Mouse (Mus musculus) MEL (cell line): ENCODE measurements around the gene Fev. TPM values are rescaled to one million over a fixed set of nuclear protein-coding genes. Genes with fewer than 3 reads are reported as not detected.

Source experiments
- DNase-seq: peaks from one replicate; pipeline ENCODE4 v3.0.0; 2011; ENCODE audit warnings: low read depth, low spot score
- H3K27ac ChIP-seq: 2 replicates; pipeline ENCODE4 v1.5.1; 2012; ENCODE audit warnings: low read depth, mild to moderate bottlenecking, control low read depth, low read length, moderate library complexity; ENCODE audit not compliant: control insufficient read depth
- H3K27me3 ChIP-seq, 2 experiments: fragments of 150-350 bp in 1 of 2; sonication (generic) in 1 of 2; 2 replicates each; pipeline ENCODE4 v1.6.1; 2012; ENCODE audit warnings: low read length in 2 of 2, mild to moderate bottlenecking in 2 of 2, improper control_type of control experiment in 1 of 2, moderate library complexity in 1 of 2; ENCODE audit not compliant: insufficient read depth in 2 of 2, control insufficient read depth in 1 of 2
- H3K36me3 ChIP-seq, 2 experiments: 2 replicates each; pipeline ENCODE4 v1.6.1; 2012 to 2014; ENCODE audit warnings: low read length in 2 of 2, improper control_type of control experiment in 1 of 2, inconsistent platforms in 1 of 2, mild to moderate bottlenecking in 1 of 2; ENCODE audit not compliant: insufficient read depth in 2 of 2, control insufficient read depth in 1 of 2
- H3K4me1 ChIP-seq, 2 experiments: fragments of 150-350 bp in 1 of 2; sonication (generic) in 1 of 2; 2 replicates each; pipeline ENCODE4 v1.6.1; 2012; ENCODE audit warnings: low read length in 2 of 2, improper control_type of control experiment in 1 of 2, mild to moderate bottlenecking in 1 of 2; ENCODE audit not compliant: insufficient read depth in 2 of 2, control insufficient read depth in 1 of 2
- H3K4me3 ChIP-seq, 2 experiments: fragments of 150-350 bp in 1 of 2; sonication (generic) in 1 of 2; 2 replicates each; pipeline ENCODE4 v1.5.1; 2012; ENCODE audit warnings: low read depth in 2 of 2, low read length in 2 of 2, mild to moderate bottlenecking in 2 of 2, moderate library complexity in 2 of 2, control low read depth in 1 of 2, improper control_type of control experiment in 1 of 2; ENCODE audit not compliant: control insufficient read depth in 1 of 2, insufficient read depth in 1 of 2
- H3K79me2 ChIP-seq: 2 replicates; pipeline ENCODE4 v1.6.1; 2012; ENCODE audit warnings: mild to moderate bottlenecking, low read length, moderate library complexity; ENCODE audit not compliant: control insufficient read depth, poor library complexity, insufficient read depth
- H3K9ac ChIP-seq: 2 replicates; pipeline ENCODE4 v1.6.1; 2012; ENCODE audit warnings: low read depth, mild to moderate bottlenecking, control low read depth, low read length, moderate library complexity; ENCODE audit not compliant: control insufficient read depth, poor library complexity, severe bottlenecking
- H3K9me3 ChIP-seq: fragments of 150-350 bp; sonication (generic); replicated peaks from 2 replicates; pipeline ENCODE4 v1.6.1; 2012; ENCODE audit warnings: mild to moderate bottlenecking, low read length, improper control_type of control experiment, moderate library complexity; ENCODE audit not compliant: insufficient read depth
- BHLHE40 ChIP-seq: IDR thresholded peaks from 2 replicates; pipeline ENCODE4 v1.6.1; 2012; ENCODE audit warnings: low read depth, mild to moderate bottlenecking, inconsistent platforms, low read length, improper control_type of control experiment, borderline replicate concordance
- CHD1 ChIP-seq: IDR thresholded peaks from 2 replicates; pipeline ENCODE4 v1.6.1; 2012; ENCODE audit warnings: low read depth, mild to moderate bottlenecking, inconsistent platforms, low read length, improper control_type of control experiment
- GABPA ChIP-seq: IDR thresholded peaks from 2 replicates; pipeline ENCODE4 v1.6.1; 2012; ENCODE audit warnings: low read depth, mild to moderate bottlenecking, inconsistent platforms, low read length, improper control_type of control experiment, moderate library complexity
- GATA1 ChIP-seq: IDR thresholded peaks from 2 replicates; pipeline ENCODE4 v1.6.1; 2011; ENCODE audit warnings: low read depth, low read length, improper control_type of control experiment
- HCFC1 ChIP-seq: IDR thresholded peaks from 2 replicates; pipeline ENCODE4 v1.6.1; 2012; ENCODE audit warnings: low read depth, mild to moderate bottlenecking, inconsistent platforms, low read length, improper control_type of control experiment, moderate library complexity
- MAX ChIP-seq: IDR thresholded peaks from 2 replicates; pipeline ENCODE4 v1.6.1; 2011; ENCODE audit warnings: low read length, improper control_type of control experiment
- MEF2A ChIP-seq: IDR thresholded peaks from 2 replicates; pipeline ENCODE4 v1.6.1; 2014; ENCODE audit warnings: low read depth, mild to moderate bottlenecking, inconsistent platforms, low read length, improper control_type of control experiment; ENCODE audit not compliant: poor library complexity, insufficient replicate concordance, severe bottlenecking; ENCODE audit errors: extremely low read depth
- MYC ChIP-seq: IDR thresholded peaks from 2 replicates; pipeline ENCODE4 v1.6.1; 2011; ENCODE audit warnings: low read depth, mild to moderate bottlenecking, low read length, improper control_type of control experiment, moderate library complexity
- NRF1 ChIP-seq: IDR thresholded peaks from 2 replicates; pipeline ENCODE4 v1.6.1; 2014; ENCODE audit warnings: low read depth, mild to moderate bottlenecking, inconsistent platforms, low read length, improper control_type of control experiment, moderate library complexity; ENCODE audit not compliant: poor library complexity, insufficient read depth, severe bottlenecking
- POLR2A ChIP-seq, 2 experiments: IDR thresholded peaks; 2 replicates each; pipeline ENCODE4 v1.6.1; 2011 to 2012; ENCODE audit warnings: low read length in 2 of 2, mild to moderate bottlenecking in 2 of 2, control low read depth in 1 of 2, improper control_type of control experiment in 1 of 2, low read depth in 1 of 2, moderate library complexity in 1 of 2; ENCODE audit not compliant: control insufficient read depth in 1 of 2, insufficient read depth in 1 of 2, poor library complexity in 1 of 2
- RAD21 ChIP-seq: IDR thresholded peaks from 2 replicates; pipeline ENCODE4 v1.6.1; 2011; ENCODE audit warnings: mild to moderate bottlenecking, low read depth, low read length, improper control_type of control experiment
- UBTF ChIP-seq: IDR thresholded peaks from 2 replicates; pipeline ENCODE4 v1.6.1; 2012; ENCODE audit warnings: low read depth, mild to moderate bottlenecking, inconsistent platforms, low read length, improper control_type of control experiment, moderate library complexity, borderline replicate concordance; ENCODE audit not compliant: insufficient read depth
- USF1 ChIP-seq: IDR thresholded peaks from 2 replicates; pipeline ENCODE4 v1.6.1; 2014; ENCODE audit warnings: low read depth, mild to moderate bottlenecking, inconsistent platforms, low read length, improper control_type of control experiment, moderate library complexity
- ZC3H11A ChIP-seq: IDR thresholded peaks from 2 replicates; pipeline ENCODE4 v1.6.1; 2012; ENCODE audit warnings: low read depth, mild to moderate bottlenecking, inconsistent platforms, low read length, improper control_type of control experiment
- ZKSCAN1 ChIP-seq: IDR thresholded peaks from 2 replicates; pipeline ENCODE4 v1.6.1; 2012; ENCODE audit warnings: low read depth, mild to moderate bottlenecking, inconsistent platforms, low read length, improper control_type of control experiment, moderate library complexity
- polyA plus RNA-seq, 2 experiments: library from polyadenylated mRNA; stranded (reverse) in 1 of 2; unstranded in 1 of 2; fragments of >175 nt in 1 of 2; fragments of >200 nt in 1 of 2; gene quantifications; 2 replicates each; pipeline versions ENCODE4 v1.2.1 to v1.2.4; 2012; ENCODE audit warnings: low replicate concordance in 2 of 2, low read depth in 1 of 2; ENCODE audit not compliant: insufficient read length in 2 of 2, insufficient read depth in 1 of 2, missing spikeins in 1 of 2
- total RNA-seq: library from RNA; depleted of rRNA; stranded (reverse); fragments of 300-350 nt; gene quantifications from 2 replicates; pipeline ENCODE4 v1.2.3, GENCODE M21; 2012

Fev gene
- total and polyA plus RNA-seq, 3 experiments, result not detected

- H3K4me3 ChIP-seq, result no peak overlapping the region
- DNase-seq, result no peak
- H3K9me3 ChIP-seq, result no peaks in the 10 kb centered on the region
- no peaks in the 10 kb centered on the region for H3K79me2 ChIP-seq
- H3K27me3 ChIP-seq, result no peaks in the 10 kb centered on the region; a peak in 1 of 4 replicates
- no peak overlapping the region for H3K27ac ChIP-seq
- H3K36me3 ChIP-seq, result no peaks in the 10 kb centered on the region
- H3K9ac ChIP-seq, result no peak overlapping the region
- TF ChIP-seq POLR2A (IDR thresholded peaks at IDR 0.05; ENCODE audit: control insufficient read depth in 1 of 2, insufficient read depth in 1 of 2, low read depth in 1 of 2, low read length in 2 of 2, poor library complexity in 1 of 2) (no peak), HCFC1 (no peak), CHD1 (no peak), NRF1 (no peak), GATA1 (no peak), ZC3H11A (no peak), ZKSCAN1 (no peak), USF1 (no peak), RAD21 (no peak), BHLHE40 (no peak)
- no peaks in the 10 kb centered on the region for H3K4me1 ChIP-seq
Measured at GRCm38 (mm10) chr1:74855156-74855555, 30.1 kb downstream of the Fev start.

- Histone ChIP-seq H3K9me3 (no peaks in the 10 kb centered on the region), H3K27me3 (no peaks in the 10 kb centered on the region; a peak in 1 of 4 replicates), H3K79me2 (no peaks in the 10 kb centered on the region), H3K9ac (no peak within 1 kb of the TSS), H3K4me3 (no peak within 1 kb of the TSS), H3K4me1 (no peaks in the 10 kb centered on the region), H3K27ac (no peak within 1 kb of the TSS), H3K36me3 (no peaks in the 10 kb centered on the region)
- no peak for TF ChIP-seq UBTF
- no peak for TF ChIP-seq GABPA
- no peak for TF ChIP-seq POLR2A (IDR thresholded peaks at IDR 0.05; ENCODE audit: control insufficient read depth in 1 of 2, insufficient read depth in 1 of 2, low read depth in 1 of 2, low read length in 2 of 2, poor library complexity in 1 of 2)
- TF ChIP-seq MAX, result no peak
- no peak for TF ChIP-seq MEF2A
- TF ChIP-seq MYC, result no peak
- DNase-seq, result no peak
Measured at GRCm38 (mm10) chr1:74854306-74855056, 30.7 kb downstream of the Fev start, which contains the start of gene Cdk5r2. Gene Cdk5r2, plus strand, starts transcription at chr1:74854934.
